Mouse (Mus musculus) MEL (cell line): Measurements from ENCODE around the gene Ier2. TPM values are rescaled to one million over a fixed set of nuclear protein-coding genes. Genes with fewer than 3 reads are reported as not detected.

Experiments
- DNase-seq: peaks from one replicate; pipeline ENCODE4 v3.0.0; 2011; ENCODE audit warnings: low read depth, low spot score
- H3K27ac ChIP-seq: 2 replicates; pipeline ENCODE4 v1.5.1; 2012; ENCODE audit warnings: low read depth, mild to moderate bottlenecking, control low read depth, low read length, moderate library complexity; ENCODE audit not compliant: control insufficient read depth
- H3K27me3 ChIP-seq, 2 experiments: fragments of 150-350 bp in 1 of 2; sonication (generic) in 1 of 2; 2 replicates each; pipeline ENCODE4 v1.6.1; 2012; ENCODE audit warnings: low read length in 2 of 2, mild to moderate bottlenecking in 2 of 2, improper control_type of control experiment in 1 of 2, moderate library complexity in 1 of 2; ENCODE audit not compliant: insufficient read depth in 2 of 2, control insufficient read depth in 1 of 2
- H3K36me3 ChIP-seq, 2 experiments: 2 replicates each; pipeline ENCODE4 v1.6.1; 2012 to 2014; ENCODE audit warnings: low read length in 2 of 2, improper control_type of control experiment in 1 of 2, inconsistent platforms in 1 of 2, mild to moderate bottlenecking in 1 of 2; ENCODE audit not compliant: insufficient read depth in 2 of 2, control insufficient read depth in 1 of 2
- H3K4me1 ChIP-seq, 2 experiments: fragments of 150-350 bp in 1 of 2; sonication (generic) in 1 of 2; 2 replicates each; pipeline ENCODE4 v1.6.1; 2012; ENCODE audit warnings: low read length in 2 of 2, improper control_type of control experiment in 1 of 2, mild to moderate bottlenecking in 1 of 2; ENCODE audit not compliant: insufficient read depth in 2 of 2, control insufficient read depth in 1 of 2
- H3K4me3 ChIP-seq, 2 experiments: fragments of 150-350 bp in 1 of 2; sonication (generic) in 1 of 2; 2 replicates each; pipeline ENCODE4 v1.5.1; 2012; ENCODE audit warnings: low read depth in 2 of 2, low read length in 2 of 2, mild to moderate bottlenecking in 2 of 2, moderate library complexity in 2 of 2, control low read depth in 1 of 2, improper control_type of control experiment in 1 of 2; ENCODE audit not compliant: control insufficient read depth in 1 of 2, insufficient read depth in 1 of 2
- H3K79me2 ChIP-seq: 2 replicates; pipeline ENCODE4 v1.6.1; 2012; ENCODE audit warnings: mild to moderate bottlenecking, low read length, moderate library complexity; ENCODE audit not compliant: control insufficient read depth, poor library complexity, insufficient read depth
- H3K9ac ChIP-seq: 2 replicates; pipeline ENCODE4 v1.6.1; 2012; ENCODE audit warnings: low read depth, mild to moderate bottlenecking, control low read depth, low read length, moderate library complexity; ENCODE audit not compliant: control insufficient read depth, poor library complexity, severe bottlenecking
- H3K9me3 ChIP-seq: fragments of 150-350 bp; sonication (generic); replicated peaks from 2 replicates; pipeline ENCODE4 v1.6.1; 2012; ENCODE audit warnings: mild to moderate bottlenecking, low read length, improper control_type of control experiment, moderate library complexity; ENCODE audit not compliant: insufficient read depth
- BHLHE40 ChIP-seq: IDR thresholded peaks from 2 replicates; pipeline ENCODE4 v1.6.1; 2012; ENCODE audit warnings: low read depth, mild to moderate bottlenecking, inconsistent platforms, low read length, improper control_type of control experiment, borderline replicate concordance
- CHD1 ChIP-seq: IDR thresholded peaks from 2 replicates; pipeline ENCODE4 v1.6.1; 2012; ENCODE audit warnings: low read depth, mild to moderate bottlenecking, inconsistent platforms, low read length, improper control_type of control experiment
- E2F4 ChIP-seq: IDR thresholded peaks from 2 replicates; pipeline ENCODE4 v1.6.1; 2011; ENCODE audit warnings: low read depth, low read length, improper control_type of control experiment, borderline replicate concordance
- ELF1 ChIP-seq: IDR thresholded peaks from 2 replicates; pipeline ENCODE4 v1.6.1; 2014; ENCODE audit warnings: low read depth, mild to moderate bottlenecking, inconsistent platforms, low read length, improper control_type of control experiment, moderate library complexity
- EP300 ChIP-seq, 2 experiments: IDR thresholded peaks; 2 replicates each; pipeline ENCODE4 v1.6.1; 2011; ENCODE audit warnings: improper control_type of control experiment in 2 of 2, low read length in 2 of 2, low read depth in 1 of 2, mild to moderate bottlenecking in 1 of 2
- GABPA ChIP-seq: IDR thresholded peaks from 2 replicates; pipeline ENCODE4 v1.6.1; 2012; ENCODE audit warnings: low read depth, mild to moderate bottlenecking, inconsistent platforms, low read length, improper control_type of control experiment, moderate library complexity
- JUND ChIP-seq: IDR thresholded peaks from 2 replicates; pipeline ENCODE4 v1.6.1; 2011; ENCODE audit warnings: low read depth, mild to moderate bottlenecking, improper control_type of control experiment, low read length
- KAT2A ChIP-seq: conservative IDR thresholded peaks from 2 replicates; pipeline ENCODE4 v1.6.1; 2012; ENCODE audit warnings: low read depth, low read length, improper control_type of control experiment, inconsistent platforms
- MAFK ChIP-seq: IDR thresholded peaks from 2 replicates; pipeline ENCODE4 v1.6.1; 2011; ENCODE audit warnings: low read depth, mild to moderate bottlenecking, low read length, improper control_type of control experiment, borderline replicate concordance
- MXI1 ChIP-seq: IDR thresholded peaks from 2 replicates; pipeline ENCODE4 v1.6.1; 2011; ENCODE audit warnings: mild to moderate bottlenecking, low read depth, low read length, improper control_type of control experiment
- MYC ChIP-seq: IDR thresholded peaks from 2 replicates; pipeline ENCODE4 v1.6.1; 2011; ENCODE audit warnings: low read depth, mild to moderate bottlenecking, low read length, improper control_type of control experiment, moderate library complexity
- NRF1 ChIP-seq: IDR thresholded peaks from 2 replicates; pipeline ENCODE4 v1.6.1; 2014; ENCODE audit warnings: low read depth, mild to moderate bottlenecking, inconsistent platforms, low read length, improper control_type of control experiment, moderate library complexity; ENCODE audit not compliant: poor library complexity, insufficient read depth, severe bottlenecking
- POLR2AphosphoS5 ChIP-seq: IDR thresholded peaks from 2 replicates; pipeline ENCODE4 v1.6.1; 2012; ENCODE audit warnings: low read depth, borderline replicate concordance, mild to moderate bottlenecking, inconsistent platforms, low read length, moderate library complexity, mixed read lengths
- RAD21 ChIP-seq: IDR thresholded peaks from 2 replicates; pipeline ENCODE4 v1.6.1; 2011; ENCODE audit warnings: mild to moderate bottlenecking, low read depth, low read length, improper control_type of control experiment
- RCOR1 ChIP-seq: IDR thresholded peaks from 2 replicates; pipeline ENCODE4 v1.6.1; 2012; ENCODE audit warnings: low read depth, mild to moderate bottlenecking, inconsistent platforms, low read length, improper control_type of control experiment
- TAL1 ChIP-seq: IDR thresholded peaks from 2 replicates; pipeline ENCODE4 v1.6.1; 2012; ENCODE audit warnings: mild to moderate bottlenecking, inconsistent platforms, low read length, moderate library complexity, mixed read lengths
- TBP ChIP-seq: IDR thresholded peaks from 2 replicates; pipeline ENCODE4 v1.8.0; 2011; ENCODE audit warnings: low read depth, low read length, improper control_type of control experiment
- TCF12 ChIP-seq: IDR thresholded peaks from 2 replicates; pipeline ENCODE4 v1.6.1; 2014; ENCODE audit warnings: low read depth, mild to moderate bottlenecking, inconsistent platforms, low read length, improper control_type of control experiment, moderate library complexity
- UBTF ChIP-seq: IDR thresholded peaks from 2 replicates; pipeline ENCODE4 v1.6.1; 2012; ENCODE audit warnings: low read depth, mild to moderate bottlenecking, inconsistent platforms, low read length, improper control_type of control experiment, moderate library complexity, borderline replicate concordance; ENCODE audit not compliant: insufficient read depth
- USF1 ChIP-seq: IDR thresholded peaks from 2 replicates; pipeline ENCODE4 v1.6.1; 2014; ENCODE audit warnings: low read depth, mild to moderate bottlenecking, inconsistent platforms, low read length, improper control_type of control experiment, moderate library complexity
- USF2 ChIP-seq, 2 experiments: IDR thresholded peaks; 2 replicates each; pipeline ENCODE4 v1.6.1; 2011 to 2012; ENCODE audit warnings: improper control_type of control experiment in 2 of 2, low read length in 2 of 2, borderline replicate concordance in 1 of 2, inconsistent platforms in 1 of 2, low read depth in 1 of 2, mild to moderate bottlenecking in 1 of 2; ENCODE audit not compliant: insufficient read depth in 1 of 2
- ZC3H11A ChIP-seq: IDR thresholded peaks from 2 replicates; pipeline ENCODE4 v1.6.1; 2012; ENCODE audit warnings: low read depth, mild to moderate bottlenecking, inconsistent platforms, low read length, improper control_type of control experiment
- polyA plus RNA-seq, 2 experiments: library from polyadenylated mRNA; stranded (reverse) in 1 of 2; unstranded in 1 of 2; fragments of >175 nt in 1 of 2; fragments of >200 nt in 1 of 2; gene quantifications; 2 replicates each; pipeline versions ENCODE4 v1.2.1 to v1.2.4; 2012; ENCODE audit warnings: low replicate concordance in 2 of 2, low read depth in 1 of 2; ENCODE audit not compliant: insufficient read length in 2 of 2, insufficient read depth in 1 of 2, missing spikeins in 1 of 2
- total RNA-seq: library from RNA; depleted of rRNA; stranded (reverse); fragments of 300-350 nt; gene quantifications from 2 replicates; pipeline ENCODE4 v1.2.3, GENCODE M21; 2012

Gene Ier2
- total and polyA plus RNA-seq, 3 experiments, result 22.5 to 258 (median 37.7) TPM

GRCm38 (mm10) chr8:84697166-84698130 is 34.8 kb upstream of the Ier2 start (continued):
- no peak for TF ChIP-seq BHLHE40
- TF ChIP-seq MYC, result peak; percentile 49; the same call in 1 of the 2 replicates
- TF ChIP-seq E2F4, result no peak
- no peak for TF ChIP-seq TBP
- no peak for TF ChIP-seq UBTF
- TF ChIP-seq USF1, result no peak
- TF ChIP-seq MAFK, result no peak
- TF ChIP-seq JUND, result no peak
- no peak for TF ChIP-seq TCF12
- no peak for TF ChIP-seq NRF1
- TF ChIP-seq EP300 (IDR thresholded peaks at IDR 0.05; ENCODE audit: low read depth in 1 of 2, low read length in 2 of 2), result no peak
- TF ChIP-seq ZC3H11A, result peak; percentile 56
- no peak for TF ChIP-seq RCOR1
- TF ChIP-seq POLR2AphosphoS5, result no peak
- no peak for TF ChIP-seq KAT2A
- TF ChIP-seq MXI1, result peak; percentile 38; the same call in 1 of the 2 replicates
- no peak for TF ChIP-seq CHD1

- Histone ChIP-seq H3K4me1 (peaks cover 1 to 14% of the 10 kb centered on the region in 2 experiments; a peak in 3 of 4 replicates), H3K79me2 (peaks cover 9% of the 10 kb centered on the region), H3K36me3 (peaks cover 2 to 11% of the 10 kb centered on the region in 2 experiments), H3K27ac (no peak overlapping the region), H3K4me3 (no peak overlapping the region), H3K9ac (no peak overlapping the region), H3K27me3 (no peaks in the 10 kb centered on the region), H3K9me3 (no peaks in the 10 kb centered on the region)
- DNase-seq, result no peak
- no peak for TF ChIP-seq RAD21
- no peak for TF ChIP-seq USF2 (IDR thresholded peaks at IDR 0.05; ENCODE audit: borderline replicate concordance in 1 of 2, insufficient read depth in 1 of 2, low read depth in 1 of 2, low read length in 2 of 2)
- no peak for TF ChIP-seq ELF1
- no peak for TF ChIP-seq RCOR1
- TF ChIP-seq USF1, result no peak
- no peak for TF ChIP-seq ZC3H11A
- no peak for TF ChIP-seq MYC
- no peak for TF ChIP-seq GABPA
- no peak for TF ChIP-seq TAL1
Observed at GRCm38 (mm10) chr8:84695140-84695539, 32.5 kb upstream of the Ier2 start.
